8 mouse cellular contexts compared by ENCODE assay signal in the genomic region with DNA sequence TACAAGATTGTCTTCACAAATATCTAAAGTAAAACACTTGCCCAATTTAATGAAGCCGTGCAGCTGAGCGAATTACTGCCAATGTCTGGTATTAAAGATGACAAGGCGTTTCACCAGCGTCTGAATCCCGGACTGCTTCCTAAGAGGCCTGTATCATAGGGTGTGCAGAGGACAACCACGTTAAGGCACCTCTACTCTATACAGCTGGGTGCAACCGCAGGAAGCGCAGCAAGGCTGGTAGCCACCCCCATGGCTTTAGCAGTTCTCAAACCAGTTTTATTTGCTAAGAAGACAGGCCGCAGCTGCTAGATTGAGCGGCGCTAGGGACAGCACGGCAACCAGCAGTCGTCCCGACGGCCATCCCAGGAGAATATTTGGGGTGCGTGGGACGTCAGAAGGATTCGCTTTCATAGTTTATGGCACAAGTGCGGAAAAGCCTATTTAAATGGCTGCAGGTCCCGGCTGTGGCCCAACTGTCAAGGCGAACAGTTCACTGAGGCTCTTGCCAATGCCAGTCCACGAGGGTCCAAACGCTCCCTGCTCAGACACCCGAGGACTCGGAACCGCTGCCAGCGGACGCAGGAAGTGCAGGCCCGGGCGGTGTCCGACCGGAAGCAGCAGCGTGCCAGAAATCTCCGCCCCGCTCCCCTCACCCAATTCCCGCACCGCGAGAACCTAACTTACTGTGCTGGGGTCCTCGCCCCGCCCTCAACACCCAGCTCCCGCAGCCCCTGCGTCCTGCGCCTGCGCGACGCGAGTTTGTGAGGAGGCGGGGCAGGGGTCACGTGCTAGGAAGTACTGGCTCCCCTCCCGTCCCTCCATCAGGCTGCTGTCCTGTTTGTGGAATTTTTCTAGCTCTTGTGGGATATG. TPM values are rescaled to one million over a fixed set of nuclear protein-coding genes. Genes with fewer than 3 reads are reported as not detected.
A peak's percentile ranks its signal among the peaks of the same experiment; 100 is the strongest.
DNase-seq lines count a peak whose midpoint lies in the region; ATAC-seq and TF ChIP-seq lines count a peak whose summit lies in the region.

A gene (minus strand): TSS at position 746 of the 870 bp plus-strand sequence.

- H3K36me3 ChIP-seq in hindbrain, postnatal 0 days (ENCODE audit: insufficient read depth, low read length): no peaks in the 10 kb centered on the region

- ATAC-seq in hindbrain, postnatal 0 days: peak; percentile 100
- peak; percentile 94 for ATAC-seq in megakaryocyte, adult 5-6 weeks (ENCODE audit: poor library complexity, severe bottlenecking)

- H3K4me3 ChIP-seq in gastrocnemius, adult 2 months: peak within 1 kb of the TSS; percentile 97
- H3K4me3 ChIP-seq in hindbrain, postnatal 0 days (ENCODE audit: low read length): peak within 1 kb of the TSS; percentile 67
- H3K4me3 ChIP-seq in left cerebral cortex, adult 2 months: peak within 1 kb of the TSS; percentile 81

- WGBS in hindbrain, postnatal 0 days: under 1% methylated on average over 50 of the region's 50 CpGs

- DNase-seq in WW6 (ENCODE audit: low read depth, low spot score): peak; percentile 91
- peak; percentile 96 to 97 for DNase-seq in cerebellum, postnatal 4 days (ENCODE audit: low spot score in 2 of 2)
- peak; percentile 99 for DNase-seq in gastrocnemius, adult 2 months
- DNase-seq in hindbrain, postnatal 0 days (ENCODE audit: low spot score): peak; percentile 100
- peak; percentile 95 to 96 for DNase-seq in left cerebral cortex, adult 2 months (ENCODE audit: extremely low spot score in 1 of 2, low spot score in 2 of 2)
- peak; percentile 95 for DNase-seq in right cerebral cortex, adult 2 months (ENCODE audit: low spot score in 2 of 2)
- DNase-seq in urinary bladder, postnatal 14 days (ENCODE audit: low spot score): peak; percentile 98

- H3K27me3 ChIP-seq in hindbrain, postnatal 0 days (ENCODE audit: insufficient read depth, low read length): no peaks in the 10 kb centered on the region

- intact Hi-C loops in gastrocnemius, adult 2 months (cut with DNase I): loop anchor here (2.0 kb wide), 2 partner anchors 73 to 81 kb away; a partner anchor contains a TSS
- intact Hi-C loops in left cerebral cortex, adult 2 months (cut with DNase I): loop anchor here (1.0 to 10.0 kb wide), 5 partner anchors 38 to 1376 kb away; a partner anchor contains a TSS

- peak within 1 kb of the TSS; percentile 97 for H3K27ac ChIP-seq in gastrocnemius, adult 2 months
- peak within 1 kb of the TSS; percentile 96 for H3K27ac ChIP-seq in hindbrain, postnatal 0 days
- H3K27ac ChIP-seq in left cerebral cortex, adult 2 months: peak within 1 kb of the TSS; percentile 98

- peak within 1 kb of the TSS; percentile 94 for H3K9ac ChIP-seq in hindbrain, postnatal 0 days (replicated peaks; ENCODE audit: low read length)

- no peak for TF ChIP-seq CTCF in gastrocnemius, adult 2 months (IDR thresholded peaks at IDR 0.05)
- no peak for TF ChIP-seq CTCF in hindbrain, postnatal 0 days (IDR thresholded peaks at IDR 0.05; ENCODE audit: low read depth)
- TF ChIP-seq CTCF in left cerebral cortex, adult 2 months (IDR thresholded peaks at IDR 0.05): no peak; the same call in 1 of the 2 replicates

- no peaks in the 10 kb centered on the region for H3K9me3 ChIP-seq in hindbrain, postnatal 0 days (ENCODE audit: low read length)

- peak within 1 kb of the TSS; percentile 66 for H3K4me2 ChIP-seq in hindbrain, postnatal 0 days (ENCODE audit: low read depth, low read length)

- peaks cover 3% of the 10 kb centered on the region; the same call in 1 of the 2 replicates for H3K4me1 ChIP-seq in hindbrain, postnatal 0 days (ENCODE audit: insufficient read depth, low read length)

RNA-seq across cellular contexts. Expression of the gene that starts here (rescaled TPM):
- 10 to 100 TPM; 20.1 to 24.0 TPM for total RNA-seq in gastrocnemius, adult 2 months (2021)
- total RNA-seq in hindbrain, postnatal 0 days (2014; rRNA removed): 12.9 and 16.3 TPM in 2 replicates
- polyA plus RNA-seq in hindbrain, postnatal 0 days (2015; fragmentation: Nextera tagmentation; extraction: Ambion mirVana): 22.3 and 23.9 TPM in 2 replicates
- total RNA-seq in left cerebral cortex, adult 2 months (2021): 10 to 100 TPM; 18.7 to 19.3 TPM
- total RNA-seq in megakaryocyte, adult 5-6 weeks (2015): 20.5 and 21.5 TPM in 2 replicates
- 15.3 and 16.1 TPM in 2 replicates for total RNA-seq in megakaryocyte, adult 5-6 weeks (2017)

Comparison
In these comparisons a context has a peak if more than half of its experiments do, and no peak if none do; other contexts are left out.
1. Peak in every context shown above with its lines: DNase-seq, ATAC-seq, H3K4me3 ChIP-seq and H3K27ac ChIP-seq.